Mouse (Mus musculus) midbrain, embryonic 11.5 days (tissue): ENCODE data around the gene Mia. TPM values are rescaled to one million over a fixed set of nuclear protein-coding genes. Genes with fewer than 3 reads are reported as not detected.

Experiments used
- ATAC-seq: fragments of 200-750 bp; cut with Nextera tagmentation; 2 replicates; pipeline ENCODE4 v1.8.0; 2017; ENCODE audit warnings: moderate TSS enrichment, moderate library complexity; ENCODE audit not compliant: low FRiP score
- DNase-seq: peaks from one replicate; pipeline ENCODE4 v3.0.0; 2015; ENCODE audit warnings: low spot score; ENCODE audit errors: missing footprints
- H3K27ac ChIP-seq: fragments of 300-500 bp; sonication (generic); 2 replicates; pipeline ENCODE4 v1.5.1; 2014; ENCODE audit warnings: low read depth, low read length
- H3K27me3 ChIP-seq: fragments of 300-500 bp; sonication (generic); 2 replicates; pipeline ENCODE4 v1.6.1; 2014; ENCODE audit warnings: mild to moderate bottlenecking, low read length, moderate library complexity, mixed read lengths; ENCODE audit not compliant: control insufficient read depth, insufficient read depth
- H3K36me3 ChIP-seq: fragments of 300-500 bp; sonication (generic); 2 replicates; pipeline ENCODE4 v1.6.1; 2014; ENCODE audit warnings: mild to moderate bottlenecking, low read length, moderate library complexity, mixed read lengths; ENCODE audit not compliant: control insufficient read depth, insufficient read depth
- H3K4me1 ChIP-seq: fragments of 300-500 bp; sonication (generic); 2 replicates; pipeline ENCODE4 v1.6.1; 2014; ENCODE audit warnings: low read length; ENCODE audit not compliant: control insufficient read depth, insufficient read depth
- H3K4me2 ChIP-seq: fragments of 300-500 bp; sonication (generic); 2 replicates; pipeline ENCODE4 v1.6.1; 2014; ENCODE audit warnings: mild to moderate bottlenecking, moderate library complexity
- H3K4me3 ChIP-seq: fragments of 300-500 bp; sonication (generic); 2 replicates; pipeline ENCODE4 v1.5.1; 2014; ENCODE audit warnings: low read depth, low read length
- H3K9ac ChIP-seq: fragments of 300-500 bp; sonication (generic); 2 replicates; pipeline ENCODE4 v1.6.1; 2014; ENCODE audit warnings: low read length
- H3K9me3 ChIP-seq: fragments of 300-500 bp; sonication (generic); 2 replicates; pipeline ENCODE4 v1.6.1; 2016; ENCODE audit warnings: low read length; ENCODE audit not compliant: control insufficient read depth
- WGBS: fragments of 180-500 bp; shearing (Covaris S2); extraction: QIAGEN DNeasy Blood & Tissue Kit; methylation state at CpG from one replicate; pipeline ENCODE4 v1.1.7; 2014; 5-methylcytosine and 5-hydroxymethylcytosine counted together
- polyA plus RNA-seq: library from polyadenylated mRNA; unstranded; fragments of >200 nt; fragmentation: Nextera tagmentation; extraction: Ambion mirVana; gene quantifications from 2 replicates; pipeline ENCODE4 v1.2.1, GENCODE M21; 2014

Mia gene
- polyA plus RNA-seq = 0.93 and 1.4 TPM in 2 replicates

DNA sequence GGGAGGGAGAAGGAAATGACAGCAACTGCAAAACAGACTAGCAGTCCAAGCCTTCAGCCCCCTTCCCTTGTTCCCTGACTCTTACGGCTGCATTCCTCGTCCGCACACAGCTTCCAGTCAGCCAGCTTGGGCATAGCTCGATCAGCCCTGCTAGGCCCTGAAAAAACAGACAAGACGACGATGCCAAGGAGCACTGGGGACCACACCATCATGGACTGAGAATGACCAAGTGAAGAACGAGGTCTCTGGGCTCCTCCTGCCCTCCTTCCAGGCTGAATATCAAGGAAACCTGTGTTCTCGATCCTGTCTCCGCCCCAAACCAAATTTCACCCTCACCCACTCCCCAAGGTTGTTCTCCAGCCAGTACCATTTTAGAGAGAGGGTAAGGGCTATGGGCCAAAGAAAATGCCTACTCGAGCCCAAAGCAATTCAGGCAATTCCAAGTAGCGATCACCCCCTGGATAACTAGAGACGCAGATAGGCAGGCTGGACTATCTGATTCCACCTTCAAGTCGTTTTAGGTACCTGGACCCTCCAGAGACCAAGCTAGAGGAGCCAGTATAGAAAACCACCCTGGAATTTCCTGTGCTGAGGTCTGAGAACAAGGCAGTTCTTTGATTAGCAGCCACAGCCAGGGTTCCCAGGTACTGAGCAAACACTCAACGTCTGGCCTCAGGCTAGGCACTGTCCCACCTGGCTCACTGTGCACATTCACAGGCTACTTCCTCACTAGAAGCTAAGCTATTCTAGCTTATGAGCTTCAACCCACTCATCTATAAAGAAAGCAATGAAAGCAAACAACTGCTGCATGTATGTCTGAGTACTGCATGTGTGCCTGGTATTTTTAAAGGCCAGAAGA lies at the start of gene Mia, which contains the start of gene Gm21983:
Gene Mia, minus strand, starts transcription at position 321 of the 859 bp plus-strand sequence.
Gene Gm21983, minus strand, starts transcription at position 250 of the 859 bp plus-strand sequence.
- H3K27ac ChIP-seq = no peak within 1 kb of the TSS

GRCm38 (mm10) chr7:27228865-27229264 lies 47.9 kb upstream of the Mia start:
- Histone ChIP-seq H3K27me3 (no peaks in the 10 kb centered on the region), H3K4me3 (peak overlapping the region; percentile 79), H3K36me3 (no peaks in the 10 kb centered on the region), H3K9ac (peak overlapping the region; percentile 80), H3K4me1 (peaks cover 34% of the 10 kb centered on the region), H3K27ac (peak overlapping the region; percentile 60), H3K9me3 (no peaks in the 10 kb centered on the region), H3K4me2 (peak overlapping the region; percentile 66)
- DNase-seq (no peak), ATAC-seq (no peak)
- 16% methylated on average over 6 of the region's 6 CpGs for WGBS

More for the DNA sequence above, at the start of gene Mia, which contains the start of gene Gm21983:
- WGBS = 70% methylated on average over 14 of the region's 14 CpGs
- ATAC-seq = no peak
- no peak within 1 kb of the TSS for H3K4me3 ChIP-seq
- no peak within 1 kb of the TSS for H3K9ac ChIP-seq
- peaks cover 14% of the 10 kb centered on the region for H3K36me3 ChIP-seq
- DNase-seq = peak; percentile 44
- H3K4me2 ChIP-seq = no peak within 1 kb of the TSS
- H3K27me3 ChIP-seq = no peaks in the 10 kb centered on the region
- peaks cover 8% of the 10 kb centered on the region for H3K4me1 ChIP-seq
- no peaks in the 10 kb centered on the region for H3K9me3 ChIP-seq

- H3K4me3 ChIP-seq = peak within 1 kb of the TSS; percentile 79
- peak; percentile 98 for DNase-seq
- no peaks in the 10 kb centered on the region for H3K9me3 ChIP-seq
- peaks cover 29% of the 10 kb centered on the region for H3K4me1 ChIP-seq
- H3K27ac ChIP-seq = peak within 1 kb of the TSS; percentile 60
- H3K27me3 ChIP-seq = no peaks in the 10 kb centered on the region
- peak; percentile 83 for ATAC-seq
- H3K36me3 ChIP-seq = no peaks in the 10 kb centered on the region
- peak within 1 kb of the TSS; percentile 80 for H3K9ac ChIP-seq
- under 1% methylated on average over 48 of the region's 49 CpGs for WGBS
- peak within 1 kb of the TSS; percentile 66 for H3K4me2 ChIP-seq
Observed at GRCm38 (mm10) chr7:27228281-27228821, 47.4 kb upstream of the Mia start, which contains the start of gene Itpkc. Itpkc (minus strand) TSS chr7:27228661.

DNA sequence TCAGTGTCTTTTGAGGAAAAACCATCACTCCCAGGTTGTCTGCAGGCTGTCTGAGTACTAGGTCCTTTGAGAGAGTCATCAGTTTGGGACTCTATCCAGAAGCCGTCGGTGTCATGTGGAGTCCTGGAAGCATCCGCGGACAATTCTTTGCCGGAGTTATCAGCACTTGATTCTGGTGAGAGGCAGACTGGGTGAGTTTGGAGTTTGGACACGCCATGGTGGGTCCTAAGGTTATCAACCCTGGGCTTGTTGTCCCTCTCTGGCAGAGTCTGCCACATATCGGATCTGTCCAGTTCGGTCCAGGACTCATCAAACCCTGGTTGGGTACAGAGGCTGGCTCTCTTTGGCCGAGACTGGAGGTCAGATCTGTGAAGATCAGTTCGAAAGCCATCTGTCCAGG lies 46.7 kb upstream of the Mia start:
- Histone ChIP-seq H3K36me3 (no peaks in the 10 kb centered on the region), H3K4me3 (peak overlapping the region; percentile 79), H3K4me1 (peaks cover 28% of the 10 kb centered on the region), H3K9ac (peak overlapping the region; percentile 80), H3K27me3 (no peaks in the 10 kb centered on the region), H3K9me3 (no peaks in the 10 kb centered on the region), H3K27ac (no peak overlapping the region), H3K4me2 (peak overlapping the region; percentile 66)
- 4% methylated on average over 10 of the region's 10 CpGs for WGBS
- no peak; the same call in 1 of the 2 replicates for ATAC-seq
- DNase-seq = peak; percentile 89

- H3K4me3 ChIP-seq = peak overlapping the region; percentile 79
- H3K4me1 ChIP-seq = peaks cover 28% of the 10 kb centered on the region
- no peaks in the 10 kb centered on the region for H3K36me3 ChIP-seq
- WGBS = 42% methylated on average over 9 of the region's 9 CpGs
- DNase-seq = no peak
- H3K27ac ChIP-seq = no peak overlapping the region
- H3K9ac ChIP-seq = peak overlapping the region; percentile 80
- peak overlapping the region; percentile 66 for H3K4me2 ChIP-seq
- ATAC-seq = no peak
- H3K9me3 ChIP-seq = no peaks in the 10 kb centered on the region
- no peaks in the 10 kb centered on the region for H3K27me3 ChIP-seq
Observed at GRCm38 (mm10) chr7:27227276-27227675, 46.3 kb upstream of the Mia start.

GRCm38 (mm10) chr7:27224877-27225575 lies 44.1 kb upstream of the Mia start:
- ATAC-seq = no peak
- no peak overlapping the region for H3K4me3 ChIP-seq
- H3K4me2 ChIP-seq = no peak overlapping the region
- H3K9ac ChIP-seq = 0 out of 2 replicates have a peak overlapping the region, but pooled peaks have one; percentile 21
- WGBS = 80% methylated on average over 11 of the region's 11 CpGs
- H3K36me3 ChIP-seq = 0 out of 2 replicates have a peak, but pooled peaks cover 2% of the 10 kb centered on the region
- H3K4me1 ChIP-seq = peaks cover 28% of the 10 kb centered on the region
- H3K27me3 ChIP-seq = no peaks in the 10 kb centered on the region
- DNase-seq = no peak
- H3K9me3 ChIP-seq = no peaks in the 10 kb centered on the region
- H3K27ac ChIP-seq = no peak overlapping the region

DNA sequence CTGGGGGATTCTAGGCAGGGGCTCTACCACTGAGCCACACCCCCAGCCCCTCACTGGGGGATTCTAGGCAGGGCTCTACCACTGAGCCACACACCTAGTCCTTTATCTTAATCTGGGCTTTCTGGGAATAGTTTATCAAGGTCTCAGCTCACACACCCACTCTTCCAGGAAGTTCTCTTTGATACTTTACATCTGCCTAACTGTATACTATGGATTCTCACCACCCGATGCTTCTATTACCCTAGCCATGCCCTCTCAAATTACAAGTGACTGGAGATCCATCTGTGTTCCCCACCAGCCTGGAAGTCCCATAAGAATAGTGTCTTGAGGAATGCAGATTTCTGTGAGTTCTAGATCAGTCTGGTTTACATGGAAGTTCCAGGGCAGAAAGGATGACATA lies 41.6 kb upstream of the Mia start:
- Histone ChIP-seq H3K9me3 (no peaks in the 10 kb centered on the region), H3K4me2 (no peak overlapping the region), H3K36me3 (0 out of 2 replicates have a peak, but pooled peaks cover 2% of the 10 kb centered on the region), H3K4me3 (no peak overlapping the region), H3K4me1 (peaks cover 27% of the 10 kb centered on the region), H3K27me3 (no peaks in the 10 kb centered on the region), H3K27ac (no peak overlapping the region), H3K9ac (no peak overlapping the region)
- ATAC-seq = no peak
- DNase-seq = no peak
- WGBS = 90% methylated on average over 1 of the region's 1 CpGs

DNA sequence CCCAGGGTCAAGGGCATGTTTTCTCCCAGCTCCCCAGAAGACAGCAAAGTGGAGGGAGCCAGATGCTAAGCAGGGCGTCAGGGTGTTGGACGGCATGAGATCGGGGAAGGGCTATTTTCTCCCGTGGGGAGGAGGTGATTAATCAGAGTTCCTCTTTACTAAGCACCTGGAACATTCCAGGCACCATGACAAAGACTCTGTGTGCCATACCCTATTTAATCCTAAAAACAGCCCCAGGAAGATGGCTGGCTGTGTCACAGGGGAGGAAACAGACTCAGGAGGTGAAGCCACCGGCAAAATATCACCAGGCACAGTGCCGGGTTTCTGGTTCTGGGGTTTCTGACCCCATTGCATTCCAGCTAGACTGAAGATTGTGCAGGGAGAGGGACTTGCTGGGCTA lies 41.0 kb upstream of the Mia start:
- 89% methylated on average over 6 of the region's 6 CpGs for WGBS
- ATAC-seq = no peak
- H3K36me3 ChIP-seq = 0 out of 2 replicates have a peak, but pooled peaks cover 4% of the 10 kb centered on the region
- H3K9ac ChIP-seq = no peak overlapping the region
- H3K4me3 ChIP-seq = no peak overlapping the region
- no peaks in the 10 kb centered on the region for H3K27me3 ChIP-seq
- no peaks in the 10 kb centered on the region for H3K9me3 ChIP-seq
- H3K4me1 ChIP-seq = peaks cover 21% of the 10 kb centered on the region
- no peak for DNase-seq
- H3K4me2 ChIP-seq = no peak overlapping the region
- no peak overlapping the region for H3K27ac ChIP-seq
